ENCODE assay signal across 9 mouse cellular contexts in the genomic region with DNA sequence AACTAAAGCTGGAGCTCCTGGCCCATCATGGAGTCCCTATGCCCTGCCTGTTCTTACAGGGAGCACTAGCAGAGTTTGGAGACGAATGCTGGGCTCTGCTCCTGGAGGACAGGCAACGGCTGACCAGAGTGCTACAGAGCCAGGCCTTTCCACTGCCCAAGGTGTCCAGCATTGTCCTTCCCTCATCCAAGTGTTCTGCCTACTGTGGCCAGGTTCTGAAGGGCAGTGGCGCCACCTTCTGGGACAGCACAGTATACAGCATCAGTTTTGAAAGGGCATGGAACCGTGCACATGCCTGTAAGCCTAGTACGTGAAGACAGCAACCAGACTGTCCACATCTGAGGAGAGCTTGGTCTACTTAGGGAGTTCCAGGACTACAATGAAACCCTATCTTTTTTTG. TPM values are rescaled to one million over a fixed set of nuclear protein-coding genes. Genes with fewer than 3 reads are reported as not detected.
DNase-seq lines count a peak whose midpoint lies in the region; ATAC-seq and TF ChIP-seq lines count a peak whose summit lies in the region.
"Had no signal": no experiment of that assay in that cellular context is flagged by ENCODE, and none has a peak within 500 bp of the region (broad histone marks: within the 10 kb centered on the region; RNA-seq: fewer than 3 reads in every experiment).

No protein-coding gene starts in this region.

- ATAC-seq in forebrain, embryonic 15.5 days (replicated peaks), result 0 out of 2 replicates have a peak, but pooled peaks have one; percentile 26
- peak; percentile 54 for ATAC-seq in liver, embryonic 16.5 days (ENCODE audit: low read depth)

- no peak overlapping the region for H3K9ac ChIP-seq in forebrain, embryonic 15.5 days (replicated peaks)
- no peak overlapping the region for H3K9ac ChIP-seq in liver, embryonic 16.5 days (ENCODE audit: low read depth, low read length)

- H3K4me1 ChIP-seq in E14TG2a.4 (replicated peaks; ENCODE audit: low read depth, low read length), result peaks cover 31% of the 10 kb centered on the region
- H3K4me1 ChIP-seq in forebrain, embryonic 15.5 days, result no peaks in the 10 kb centered on the region
- no peaks in the 10 kb centered on the region for H3K4me1 ChIP-seq in liver, embryonic 16.5 days (ENCODE audit: control insufficient read depth, low read depth, low read length)

- WGBS in forebrain, embryonic 15.5 days, result 42% methylated on average over 5 of the region's 5 CpGs
- 43% methylated on average over 5 of the region's 5 CpGs for WGBS in liver, embryonic 16.5 days (ENCODE audit: insufficient replicate concordance)

- H3K4me3 ChIP-seq in E14TG2a.4 (replicated peaks; ENCODE audit: low read length), result no peak overlapping the region
- no peak overlapping the region for H3K4me3 ChIP-seq in forebrain, embryonic 15.5 days
- no peak overlapping the region for H3K4me3 ChIP-seq in liver, embryonic 16.5 days (ENCODE audit: low read depth, low read length)
- H3K4me3 ChIP-seq: erythroblast, embryonic 14.5 days had no signal

- H3K9me3 ChIP-seq in E14TG2a.4 (ENCODE audit: low read length), result peaks cover 5% of the 10 kb centered on the region
- H3K9me3 ChIP-seq in forebrain, embryonic 15.5 days, result no peaks in the 10 kb centered on the region
- no peaks in the 10 kb centered on the region for H3K9me3 ChIP-seq in liver, embryonic 16.5 days (replicated peaks; ENCODE audit: control insufficient read depth, low read length)

- H3K27ac ChIP-seq in forebrain, embryonic 15.5 days (replicated peaks), result no peak overlapping the region
- H3K27ac ChIP-seq in liver, embryonic 16.5 days (ENCODE audit: low read length), result no peak overlapping the region

- TF ChIP-seq CTCF in E14TG2a.4 (conservative IDR thresholded peaks at IDR 0.05; ENCODE audit: low read length), result peak; percentile 63

- DNase-seq in 3134 (ENCODE audit: extremely low read depth, insufficient read length, low spot score), result peak; percentile 41
- peak; percentile 61 for DNase-seq in cerebellum, adult 11-12 months
- DNase-seq in induced T-regulatory cell, adult 2 months (ENCODE audit: low read depth), result peak; percentile 70
- DNase-seq in neural tube, embryonic 10.5 days (ENCODE audit: extremely low spot score, low spot score), result peak; percentile 47
- peak; percentile 59 for DNase-seq in thymus, postnatal 25 days

- no peaks in the 10 kb centered on the region for H3K27me3 ChIP-seq in E14TG2a.4 (ENCODE audit: insufficient read depth, low read length)
- no peaks in the 10 kb centered on the region for H3K27me3 ChIP-seq in forebrain, embryonic 15.5 days
- H3K27me3 ChIP-seq in liver, embryonic 16.5 days (ENCODE audit: control insufficient read depth, insufficient read depth, low read depth, low read length), result no peaks in the 10 kb centered on the region

- peaks cover 66% of the 10 kb centered on the region for H3K36me3 ChIP-seq in E14TG2a.4 (ENCODE audit: insufficient read depth, low read length)
- peaks cover 51% of the 10 kb centered on the region for H3K36me3 ChIP-seq in forebrain, embryonic 15.5 days
- peaks cover 54% of the 10 kb centered on the region for H3K36me3 ChIP-seq in liver, embryonic 16.5 days (ENCODE audit: control insufficient read depth, insufficient read depth)

- no peak overlapping the region for H3K4me2 ChIP-seq in forebrain, embryonic 15.5 days (replicated peaks)
- H3K4me2 ChIP-seq in liver, embryonic 16.5 days (ENCODE audit: low read depth, low read length), result no peak overlapping the region

RNA-seq across cellular contexts. Expression of a gene that starts 10.6 kb away (rescaled TPM):
- polyA plus RNA-seq in forebrain, embryonic 15.5 days (2015; fragmentation: Nextera tagmentation; extraction: Ambion mirVana), result 62.2 and 64.2 TPM in 2 replicates
- 13.5 and 14.3 TPM in 2 replicates for polyA plus RNA-seq in liver, embryonic 16.5 days (2015; fragmentation: Nextera tagmentation; extraction: Ambion mirVana)

RNA-seq across cellular contexts. Expression of a gene that starts 11.3 kb away (rescaled TPM):
- polyA plus RNA-seq in forebrain, embryonic 15.5 days (2015; fragmentation: Nextera tagmentation; extraction: Ambion mirVana), result 375 and 378 TPM in 2 replicates
- polyA plus RNA-seq in liver, embryonic 16.5 days (2015; fragmentation: Nextera tagmentation; extraction: Ambion mirVana), result 373 and 397 TPM in 2 replicates

RNA-seq across cellular contexts. Expression of a gene that starts 26.0 kb away (rescaled TPM):
- polyA plus RNA-seq in forebrain, embryonic 15.5 days (2015; fragmentation: Nextera tagmentation; extraction: Ambion mirVana), result 47.0 and 50.4 TPM in 2 replicates
- polyA plus RNA-seq in liver, embryonic 16.5 days (2015; fragmentation: Nextera tagmentation; extraction: Ambion mirVana), result not detected in 2 replicates
- polyA plus RNA-seq: erythroblast, embryonic 14.5 days had no signal

RNA-seq across cellular contexts. Expression of a gene that starts 34.4 kb away (rescaled TPM):
- 83.1 and 86.3 TPM in 2 replicates for polyA plus RNA-seq in forebrain, embryonic 15.5 days (2015; fragmentation: Nextera tagmentation; extraction: Ambion mirVana)
- polyA plus RNA-seq in liver, embryonic 16.5 days (2015; fragmentation: Nextera tagmentation; extraction: Ambion mirVana), result 18.7 and 20.7 TPM in 2 replicates

RNA-seq across cellular contexts. Expression of a gene that starts 40.5 kb away (rescaled TPM):
- polyA plus RNA-seq in forebrain, embryonic 15.5 days (2015; fragmentation: Nextera tagmentation; extraction: Ambion mirVana), result 7.8 and 9.5 TPM in 2 replicates
- polyA plus RNA-seq in liver, embryonic 16.5 days (2015; fragmentation: Nextera tagmentation; extraction: Ambion mirVana), result 8.8 and 9.7 TPM in 2 replicates

Comparison
In these comparisons a context has a peak if more than half of its experiments do, and no peak if none do; other contexts are left out.
1. RNA of a gene that starts 26.0 kb away (polyA plus RNA-seq): 47.0 to 50.4 TPM in forebrain, embryonic 15.5 days; not detected in liver, embryonic 16.5 days; every median in the first group is over 10 times any median in the second.
2. Peak in every context shown above with its lines, with median percentiles within 50 percentile points of each other: DNase-seq.